Mouse (Mus musculus): ENCODE results near the gene Rhox2g.
"Not testable (repeated sequence)": the region's sequence is repeated elsewhere in the genome, so short reads cannot be mapped to it uniquely, and the experiment has no call there.

Rhox2g gene

GRCm38 (mm10) chrX:37643370-37643769 lies at the start of gene Rhox2g:
Rhox2g (minus strand) TSS chrX:37643470.
- not testable (repeated sequence) for DNase-seq (ENCODE audit: low spot score)

GRCm38 (mm10) chrX:37692261-37692660 lies 49.0 kb upstream of the Rhox2g start:
- no peak for DNase-seq (ENCODE audit: low spot score)

GRCm38 (mm10) chrX:37683031-37683715 lies 39.9 kb upstream of the Rhox2g start:
- DNase-seq (ENCODE audit: low spot score), result no peak

GRCm38 (mm10) chrX:37673177-37673576 lies 29.9 kb upstream of the Rhox2g start, which contains the start of gene Rhox2h:
Rhox2h (minus strand) TSS chrX:37673277.
- DNase-seq (ENCODE audit: low spot score), result not testable (repeated sequence)

GRCm38 (mm10) chrX:37668664-37669063 lies 25.4 kb upstream of the Rhox2g start, which contains the start of gene Rhox3h:
Rhox3h (minus strand) TSS chrX:37668764.
- not testable (repeated sequence) for DNase-seq (ENCODE audit: low spot score)

- not testable (repeated sequence) for DNase-seq (ENCODE audit: low spot score)
Measured at GRCm38 (mm10) chrX:37651227-37651626, 8.0 kb upstream of the Rhox2g start, which contains the start of gene Rhox4g. Rhox4g (minus strand) TSS chrX:37651327.

- not testable (repeated sequence) for DNase-seq (ENCODE audit: low spot score)
Measured at GRCm38 (mm10) chrX:37628512-37628911, 14.8 kb downstream of the Rhox2g start, which contains the start of gene Rhox3g. Rhox3g (minus strand) TSS chrX:37628612.

- DNase-seq (ENCODE audit: low spot score), result not testable (repeated sequence)
Measured at GRCm38 (mm10) chrX:37607604-37608003, 35.7 kb downstream of the Rhox2g start, which contains the start of gene Rhox4f. Rhox4f (minus strand) TSS chrX:37607704.

Data from testis, postnatal 10 days (tissue).